Mouse (Mus musculus) C2C12 (cell line): Measurements from ENCODE around the gene Hist1h2bk. TPM values are rescaled to one million over a fixed set of nuclear protein-coding genes. Genes with fewer than 3 reads are reported as not detected.

ENCODE experiments used
- H3K27me3 ChIP-seq: one replicate; pipeline ENCODE4 v1.6.1; 2011; ENCODE audit not compliant: control insufficient read depth, insufficient read depth, insufficient read length
- H3K36me3 ChIP-seq: one replicate; pipeline ENCODE4 v1.6.1; 2011; ENCODE audit not compliant: control insufficient read depth, insufficient read depth
- H3K4me3 ChIP-seq: one replicate; pipeline ENCODE4 v1.5.1; 2011; ENCODE audit warnings: mild to moderate bottlenecking, control low read depth; ENCODE audit not compliant: poor library complexity, insufficient read depth, severe bottlenecking
- H3K79me2 ChIP-seq: one replicate; pipeline ENCODE4 v1.6.1; 2011; ENCODE audit not compliant: control insufficient read depth, insufficient read depth
- H3K79me3 ChIP-seq: one replicate; pipeline ENCODE4 v1.6.1; 2011; ENCODE audit warnings: low read depth, control low read depth
- H3ac ChIP-seq: one replicate; pipeline ENCODE3; 2011; ENCODE audit warnings: low read depth; ENCODE audit not compliant: control insufficient read depth, insufficient read length
- CEBPB ChIP-seq: IDR thresholded peaks from one replicate; pipeline ENCODE4 v1.6.1; 2011; ENCODE audit warnings: low read depth, mild to moderate bottlenecking, control low read depth, moderate library complexity
- CTCF ChIP-seq: IDR thresholded peaks from one replicate; pipeline ENCODE4 v1.5.1; 2011; ENCODE audit not compliant: control insufficient read depth, insufficient read depth, insufficient read length
- FOSL1 ChIP-seq: IDR thresholded peaks from one replicate; pipeline ENCODE4 v1.8.0; 2011; ENCODE audit warnings: mild to moderate bottlenecking, low read length; ENCODE audit not compliant: poor library complexity, insufficient read depth, severe bottlenecking
- MAX ChIP-seq: IDR thresholded peaks from one replicate; pipeline ENCODE4 v1.6.1; 2011; ENCODE audit warnings: mild to moderate bottlenecking, control low read depth
- MYOD1 ChIP-seq: IDR thresholded peaks from one replicate; pipeline ENCODE4 v1.6.1; 2011; ENCODE audit warnings: low read depth; ENCODE audit not compliant: control insufficient read depth, insufficient read length
- MYOG ChIP-seq: IDR thresholded peaks from one replicate; pipeline ENCODE4 v1.6.1; 2011; ENCODE audit not compliant: control insufficient read depth, insufficient read length; ENCODE audit errors: extremely low read depth
- USF1 ChIP-seq: IDR thresholded peaks from one replicate; pipeline ENCODE4 v1.6.1; 2011; ENCODE audit warnings: low read depth, mild to moderate bottlenecking, control low read depth, moderate library complexity
- polyA plus RNA-seq: library from polyadenylated mRNA; unstranded; fragments of >200 nt; fragmentation: generic; extraction: Trizol; gene quantifications from one replicate; pipeline ENCODE4 v1.2.1, GENCODE M21; 2012; ENCODE audit warnings: missing spikeins

The Hist1h2bk gene
- polyA plus RNA-seq, 1 experiment: 12.8 TPM

DNA sequence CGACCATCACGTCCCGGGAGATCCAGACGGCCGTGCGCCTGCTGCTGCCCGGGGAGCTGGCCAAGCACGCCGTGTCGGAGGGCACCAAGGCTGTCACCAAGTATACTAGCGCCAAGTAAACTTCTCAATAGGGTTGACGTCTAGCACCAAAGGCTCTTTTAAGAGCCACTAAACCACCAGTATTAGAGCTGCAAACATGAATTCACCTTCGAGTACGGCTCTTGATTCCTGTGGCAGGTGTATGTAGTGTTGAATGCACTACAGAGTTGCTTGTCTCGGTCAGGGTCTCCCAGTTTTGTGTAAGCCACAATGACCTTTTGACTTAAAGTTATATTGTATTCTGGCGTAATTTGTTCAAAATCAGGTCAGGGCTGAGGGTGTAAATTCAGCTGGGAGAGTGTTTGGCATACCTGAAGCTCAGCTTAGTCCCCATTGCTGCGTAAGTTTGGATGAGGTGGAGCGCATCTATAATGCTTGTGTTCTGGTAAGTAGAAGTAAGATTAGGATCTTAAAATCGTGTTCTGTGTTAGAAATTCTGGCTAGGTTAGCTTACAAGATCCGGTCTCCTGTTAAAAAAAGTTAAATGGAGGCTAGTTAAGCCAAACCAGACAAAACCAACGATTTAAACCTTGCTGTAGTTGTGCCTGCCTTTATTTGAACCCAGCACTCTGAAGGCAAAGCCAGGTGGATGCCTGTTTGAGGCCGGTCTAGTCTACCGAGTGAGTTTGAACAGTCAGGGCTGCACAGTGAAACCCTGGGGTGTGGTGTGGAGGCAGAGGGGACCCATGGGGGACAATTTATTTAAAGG, 683 bp downstream of the Hist1h2bk start:
- H3K79me2 ChIP-seq: no peaks in the 10 kb centered on the region
- H3K36me3 ChIP-seq: no peaks in the 10 kb centered on the region
- TF ChIP-seq MYOG: no peak
- no peak for TF ChIP-seq MAX
- no peak for TF ChIP-seq FOSL1
- TF ChIP-seq CTCF: no peak
- no peak for TF ChIP-seq USF1
- no peak for TF ChIP-seq CEBPB
- H3ac ChIP-seq: peak overlapping the region; percentile 83
- no peaks in the 10 kb centered on the region for H3K27me3 ChIP-seq
- no peak overlapping the region for H3K4me3 ChIP-seq
- H3K79me3 ChIP-seq: no peaks in the 10 kb centered on the region

DNA sequence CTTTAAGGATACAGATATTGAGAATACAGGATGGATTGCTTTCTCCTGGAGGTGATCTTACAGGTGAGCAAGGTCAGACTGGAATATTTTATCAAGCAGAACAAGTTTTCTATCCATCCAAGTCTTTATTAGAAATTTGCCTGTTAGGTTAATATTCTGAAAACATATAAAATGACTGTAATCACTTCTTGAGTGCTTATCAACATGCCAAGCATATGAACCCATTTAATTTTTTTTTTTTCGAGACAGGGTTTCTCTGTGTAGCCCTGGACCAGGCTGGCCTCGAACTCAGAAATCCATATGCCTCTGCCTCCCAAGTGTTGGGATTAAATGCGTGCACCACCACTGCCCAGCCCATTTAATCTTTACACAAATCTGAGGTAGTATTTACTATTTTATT, 1.3 kb downstream of the Hist1h2bk start:
- Histone ChIP-seq H3ac (no peak overlapping the region), H3K36me3 (no peaks in the 10 kb centered on the region), H3K4me3 (no peak overlapping the region), H3K79me3 (no peaks in the 10 kb centered on the region), H3K79me2 (no peaks in the 10 kb centered on the region), H3K27me3 (no peaks in the 10 kb centered on the region)
- TF ChIP-seq FOSL1: no peak
- TF ChIP-seq MYOG: no peak
- no peak for TF ChIP-seq CTCF
- no peak for TF ChIP-seq USF1
- no peak for TF ChIP-seq CEBPB
- TF ChIP-seq MYOD1: no peak
- TF ChIP-seq MAX: no peak

GRCm38 (mm10) chr13:22037415-22037814, 1.7 kb downstream of the Hist1h2bk start:
- TF ChIP-seq MYOG (no peak), MAX (no peak), FOSL1 (no peak), MYOD1 (no peak), CEBPB (no peak), CTCF (no peak), USF1 (no peak)
- no peak overlapping the region for H3K4me3 ChIP-seq

GRCm38 (mm10) chr13:22039364-22039763, 3.7 kb downstream of the Hist1h2bk start:
- TF ChIP-seq MYOD1: no peak
- TF ChIP-seq MYOG: no peak
- TF ChIP-seq MAX: no peak
- no peak for TF ChIP-seq FOSL1
- no peak for TF ChIP-seq CEBPB
- TF ChIP-seq CTCF: no peak
- no peak for TF ChIP-seq USF1
- Histone ChIP-seq H3K79me2 (no peaks in the 10 kb centered on the region), H3ac (no peak overlapping the region), H3K36me3 (no peaks in the 10 kb centered on the region), H3K79me3 (no peaks in the 10 kb centered on the region), H3K4me3 (no peak overlapping the region), H3K27me3 (no peaks in the 10 kb centered on the region)

More at GRCm38 (mm10) chr13:22037415-22037814, 1.7 kb downstream of the Hist1h2bk start:
- no peaks in the 10 kb centered on the region for H3K79me3 ChIP-seq
- H3K79me2 ChIP-seq: no peaks in the 10 kb centered on the region
- no peaks in the 10 kb centered on the region for H3K27me3 ChIP-seq
- H3ac ChIP-seq: no peak overlapping the region
- no peaks in the 10 kb centered on the region for H3K36me3 ChIP-seq

- Histone ChIP-seq H3ac (peak overlapping the region; percentile 27), H3K79me2 (no peaks in the 10 kb centered on the region), H3K27me3 (no peaks in the 10 kb centered on the region), H3K79me3 (no peaks in the 10 kb centered on the region), H3K36me3 (no peaks in the 10 kb centered on the region), H3K4me3 (peak overlapping the region; percentile 15)
- TF ChIP-seq FOSL1 (no peak), MYOG (no peak), CTCF (no peak), MYOD1 (no peak), MAX (no peak), CEBPB (no peak), USF1 (no peak)
These were observed 4.3 kb downstream of the Hist1h2bk start for GRCm38 (mm10) chr13:22039951-22040463.
